Mouse (Mus musculus): ENCODE measurements around the gene Espnl.

The Espnl gene

GRCm38 (mm10) chr1:91321760-91322438 is at the start of gene Espnl:
TSS of gene Espnl (plus strand) at chr1:91322075.
- peak; percentile 27 for DNase-seq (ENCODE audit: low spot score)

DNA sequence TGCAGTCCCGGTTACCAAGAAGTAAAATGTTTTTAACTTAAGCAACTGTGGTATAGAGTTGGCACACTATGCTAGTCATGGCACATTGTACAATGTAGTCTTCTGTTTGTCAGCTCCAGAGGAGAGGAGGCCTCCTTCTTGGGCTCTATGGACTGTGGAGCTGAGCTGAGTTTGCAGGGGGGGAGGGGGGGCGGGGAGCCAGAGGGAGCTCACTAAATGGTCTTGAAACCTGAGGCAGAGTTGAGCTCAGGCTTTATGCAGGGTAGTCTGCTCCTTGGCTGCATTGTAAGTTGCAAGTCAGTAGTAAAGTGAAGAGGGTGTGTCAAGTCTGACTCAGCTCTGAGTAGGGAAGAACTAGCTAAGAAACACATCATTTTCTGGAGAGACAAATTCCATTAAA is 49.6 kb upstream of the Espnl start:
- DNase-seq (ENCODE audit: low spot score) = no peak

- no peak for DNase-seq (ENCODE audit: low spot score)
These were observed 45.3 kb upstream of the Espnl start for GRCm38 (mm10) chr1:91276581-91276980.

DNA sequence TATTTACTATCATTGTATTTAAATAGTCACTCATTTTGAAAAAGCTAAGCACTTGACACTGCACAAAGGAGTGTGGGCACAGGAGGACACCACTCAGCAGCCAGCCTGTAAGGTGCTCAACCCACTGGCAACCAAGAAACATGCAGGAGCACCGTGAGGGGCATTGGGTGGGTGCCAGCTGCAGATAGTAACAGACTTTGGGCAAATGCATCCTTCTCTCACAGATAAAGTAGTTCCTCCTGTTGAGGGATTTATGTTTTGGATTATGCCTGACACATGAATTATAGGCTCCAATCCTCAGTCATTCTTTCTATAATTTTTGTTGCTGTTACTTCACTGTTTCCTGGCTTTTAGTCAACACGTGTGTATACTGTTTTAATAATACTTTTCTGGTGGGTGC is 44.4 kb upstream of the Espnl start:
- no peak for DNase-seq (ENCODE audit: low spot score)

DNA sequence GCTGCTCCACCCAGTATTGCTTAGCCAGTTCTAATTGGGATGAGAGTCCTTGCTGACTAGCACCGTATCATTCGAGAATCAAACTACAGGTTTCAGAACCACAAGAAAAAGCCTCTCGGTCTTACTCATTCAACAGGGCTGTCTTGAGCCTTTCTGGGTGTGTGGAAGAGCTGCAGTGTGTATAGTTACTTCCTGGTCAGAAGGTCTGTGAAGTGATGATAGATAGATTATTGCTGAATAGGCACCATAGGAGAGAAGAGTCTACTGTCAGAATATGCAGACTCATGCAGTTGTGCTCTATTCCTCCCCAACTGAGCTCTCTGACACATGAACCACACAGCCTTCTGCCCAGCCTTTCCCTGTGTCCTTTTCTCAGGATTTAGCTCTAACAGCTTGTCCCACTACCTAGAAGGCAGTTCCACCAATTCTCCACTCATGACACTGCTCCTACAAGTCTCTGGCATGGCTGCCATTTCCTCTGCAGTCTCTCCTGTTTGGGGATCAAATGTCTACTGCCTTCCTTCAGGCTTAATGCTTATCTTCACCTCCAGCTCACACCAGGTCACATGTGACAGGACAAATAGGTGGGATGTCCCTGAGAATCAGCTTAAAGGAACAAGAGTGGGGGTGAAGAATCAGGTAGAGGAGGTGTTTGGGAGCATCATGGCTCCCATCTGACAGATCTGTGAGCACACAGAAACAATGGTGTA is 43.3 kb upstream of the Espnl start:
- DNase-seq (ENCODE audit: low spot score) = no peak

- no peak for DNase-seq (ENCODE audit: low spot score)
These were observed 42.7 kb upstream of the Espnl start for GRCm38 (mm10) chr1:91279126-91279525.

- DNase-seq (ENCODE audit: low spot score) = no peak
These were observed 39.3 kb upstream of the Espnl start for GRCm38 (mm10) chr1:91282582-91282981.

DNA sequence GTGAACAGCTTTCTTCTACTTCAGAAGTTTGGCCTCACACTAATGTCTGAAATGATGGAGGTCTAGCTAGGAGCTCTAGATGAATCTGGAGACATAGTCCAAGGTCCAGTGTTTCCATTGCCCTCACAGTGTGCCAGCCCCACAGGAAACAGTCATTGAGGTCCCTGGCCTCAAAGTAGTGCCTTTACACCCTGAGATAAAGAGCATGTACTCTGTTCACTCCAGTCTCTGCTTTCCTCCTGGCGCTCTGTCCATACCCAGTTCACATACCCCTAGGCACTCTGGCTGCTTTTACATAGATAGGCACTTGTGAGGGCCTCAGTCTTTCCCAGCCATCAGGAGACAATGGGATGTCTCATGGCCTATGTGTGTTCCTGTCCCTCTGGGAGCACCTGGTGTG is 32.5 kb upstream of the Espnl start:
- DNase-seq (ENCODE audit: low spot score) = no peak

GRCm38 (mm10) chr1:91292101-91292825 is 29.6 kb upstream of the Espnl start:
- no peak for DNase-seq (ENCODE audit: low spot score)

DNA sequence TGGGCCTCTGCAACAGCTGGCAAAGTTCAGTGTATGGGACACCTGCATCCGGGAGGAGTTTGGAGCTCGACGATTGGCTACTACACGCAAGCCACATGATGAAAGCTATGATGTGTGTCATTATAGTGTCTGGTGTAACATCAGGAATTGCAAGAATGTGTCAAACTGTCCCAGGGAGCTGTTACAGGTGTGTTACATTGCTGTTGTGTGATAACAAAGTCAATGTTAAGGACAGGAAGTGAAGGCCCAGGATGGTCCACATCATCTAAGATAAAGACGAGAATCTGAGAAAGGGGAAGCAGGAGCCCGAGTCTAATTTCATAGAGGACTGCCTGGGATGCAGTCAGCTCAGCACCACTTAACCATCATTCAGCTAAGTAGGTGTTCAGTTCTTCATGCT is 26.3 kb upstream of the Espnl start:
- no peak for DNase-seq (ENCODE audit: low spot score)

DNA sequence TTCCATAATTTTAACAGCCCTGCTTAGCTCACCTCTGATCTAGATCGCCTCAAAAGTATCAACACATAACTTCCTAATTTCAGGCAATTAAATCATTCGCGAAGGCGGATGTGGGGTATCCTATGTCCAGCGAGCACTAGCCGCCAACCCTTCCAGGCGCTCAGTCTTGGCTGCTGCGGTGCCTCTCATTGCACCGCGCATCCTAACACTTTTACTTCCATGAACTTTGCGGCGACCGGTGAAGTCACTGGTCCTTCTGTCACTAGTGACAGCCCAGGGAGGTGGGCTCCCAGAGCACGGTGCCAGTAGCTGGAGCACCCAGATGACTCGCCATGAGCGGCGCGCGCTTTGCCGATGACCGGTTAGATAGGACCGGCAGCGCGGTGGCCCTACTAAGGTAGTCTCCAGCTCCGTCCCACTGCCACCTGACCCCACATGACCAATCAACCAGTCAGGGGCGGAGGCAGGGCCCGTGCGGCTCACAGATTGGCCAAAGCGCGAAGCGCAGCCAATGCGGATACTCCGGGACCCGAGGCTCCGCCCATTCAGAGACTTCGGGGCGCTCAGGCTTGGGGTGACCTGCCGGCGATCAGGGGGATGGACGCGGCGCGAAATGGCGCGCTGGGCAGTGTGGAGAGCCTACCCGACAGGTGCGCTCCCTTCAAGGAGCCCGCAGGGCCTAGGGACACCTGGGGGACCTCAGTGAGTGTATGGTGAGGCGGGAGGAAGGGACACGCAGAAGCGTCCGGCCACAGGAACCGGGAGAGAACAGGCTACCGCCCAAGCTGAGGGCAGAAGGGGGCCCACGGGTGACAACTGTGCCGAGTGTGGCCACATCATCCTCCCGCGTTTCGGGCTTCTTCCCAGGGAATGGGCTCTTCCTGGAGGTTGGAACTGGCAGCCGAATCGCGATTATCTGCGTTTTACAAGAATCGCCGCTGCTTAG is 23.8 kb upstream of the Espnl start, which contains the start of gene Scly:
Scly (plus strand) TSS at position 540 of the 946 bp plus-strand sequence.
- DNase-seq (ENCODE audit: low spot score) = peak; percentile 92

DNA sequence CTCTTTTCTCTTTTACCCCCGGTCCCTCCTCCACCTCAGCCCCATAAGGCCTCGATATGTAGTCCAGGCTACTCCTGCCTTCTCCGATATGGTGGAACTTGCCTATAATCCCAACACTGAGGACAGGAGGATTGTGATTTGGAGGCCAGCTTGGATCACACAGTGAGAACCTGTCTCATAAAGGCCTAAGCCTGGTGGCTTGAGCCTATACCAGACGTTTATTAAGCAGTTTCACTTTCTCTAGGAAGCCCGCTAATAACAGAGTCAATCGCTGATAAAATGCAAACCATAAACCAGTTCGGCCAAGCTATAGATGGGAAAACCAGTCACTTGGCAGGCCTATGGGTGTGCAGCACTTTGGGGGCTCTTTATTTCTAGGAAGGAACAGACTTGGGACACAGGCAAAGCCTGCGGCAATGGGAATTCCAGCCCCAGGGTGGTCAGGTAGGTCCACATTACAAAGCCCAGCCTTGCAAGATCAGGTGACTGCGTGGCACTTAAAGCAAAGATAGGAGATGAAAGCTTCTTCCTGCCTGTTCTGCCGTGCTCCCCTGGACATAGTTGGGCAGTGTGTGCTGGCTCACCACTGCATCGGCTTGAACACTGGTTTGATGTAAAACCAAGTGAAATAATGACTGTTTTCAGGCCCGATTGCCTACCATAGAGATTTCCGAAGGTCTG is 22.7 kb upstream of the Espnl start:
- DNase-seq (ENCODE audit: low spot score) = no peak

DNA sequence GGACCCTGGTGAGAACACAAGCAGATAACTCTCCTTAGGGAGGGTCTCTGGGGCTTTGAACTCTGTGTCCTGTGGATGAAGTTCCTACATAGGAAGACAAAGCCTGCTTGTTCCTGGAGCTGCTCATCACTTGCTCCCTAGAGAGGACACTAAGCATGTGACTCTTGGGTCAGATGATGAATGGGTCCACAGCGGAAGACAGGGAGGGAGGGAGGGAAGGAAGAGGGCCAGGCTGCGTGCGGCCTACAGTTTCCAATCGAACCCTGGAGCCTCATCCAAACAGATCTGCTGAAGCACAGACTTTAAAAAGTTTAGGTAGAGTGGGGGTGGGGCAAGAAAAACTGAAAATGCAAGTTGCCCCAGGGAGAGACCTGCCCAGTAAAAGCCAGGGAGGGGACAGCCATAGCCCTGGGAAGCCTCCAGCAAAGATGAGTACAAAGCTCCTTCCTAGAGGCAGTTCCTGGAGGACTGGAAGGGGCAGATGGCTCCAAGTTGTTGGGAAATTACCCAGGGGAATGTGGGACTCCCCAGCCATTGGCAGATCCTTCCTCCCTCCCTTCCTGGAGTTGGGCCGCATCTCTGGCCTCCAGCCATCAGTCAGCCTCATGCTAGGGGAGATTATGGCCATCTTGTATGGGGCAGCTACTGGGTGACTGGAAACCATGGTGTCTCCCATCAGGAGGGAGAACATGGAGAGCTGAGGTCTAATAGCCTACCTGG is 22.0 kb upstream of the Espnl start:
- DNase-seq (ENCODE audit: low spot score) = peak; percentile 66

GRCm38 (mm10) chr1:91301206-91301920 is 20.5 kb upstream of the Espnl start:
- DNase-seq (ENCODE audit: low spot score) = peak; percentile 78

GRCm38 (mm10) chr1:91302021-91302420 is 19.9 kb upstream of the Espnl start:
- no peak for DNase-seq (ENCODE audit: low spot score)

GRCm38 (mm10) chr1:91304621-91305020 is 17.3 kb upstream of the Espnl start:
- no peak for DNase-seq (ENCODE audit: low spot score)

GRCm38 (mm10) chr1:91309366-91310085 is 12.3 kb upstream of the Espnl start:
- no peak for DNase-seq (ENCODE audit: low spot score)

GRCm38 (mm10) chr1:91312273-91312672 is 9.6 kb upstream of the Espnl start:
- DNase-seq (ENCODE audit: low spot score) = no peak

GRCm38 (mm10) chr1:91313251-91313650 is 8.6 kb upstream of the Espnl start:
- no peak for DNase-seq (ENCODE audit: low spot score)
